Mouse (Mus musculus) cerebellum, postnatal 36 days (tissue): ENCODE measurements at regions not wholly inside any gene's neighbourhood (a gene's known extent, or its start where the extent isn't known, plus 50 kb on each side); places are given as distances from the start of the nearest gene placed in this dataset.

Source experiments
- DNase-seq, 2 experiments: peaks; one replicate each; pipeline ENCODE4 v3.0.0; 2021 to 2022; ENCODE audit warnings: mixed read lengths in 2 of 2

GRCm38 (mm10) chr3:61849317-61849716 is 483.6 kb upstream of the B430305J03Rik start:
- no peak for DNase-seq

GRCm38 (mm10) chr3:61846703-61847102 is 481.0 kb upstream of the B430305J03Rik start:
- no peak for DNase-seq

GRCm38 (mm10) chr3:61839355-61840009 is 473.7 kb upstream of the B430305J03Rik start:
- peak; percentile 3 to 6 for DNase-seq

GRCm38 (mm10) chr3:61816807-61817206 is 451.1 kb upstream of the B430305J03Rik start:
- DNase-seq, result no peak

- no peak for DNase-seq
Measured at GRCm38 (mm10) chr3:61796021-61796420, 430.3 kb upstream of the B430305J03Rik start.

- DNase-seq, result no peak
Measured at GRCm38 (mm10) chr3:61790674-61791073, 424.9 kb upstream of the B430305J03Rik start.
